Mouse (Mus musculus) heart, embryonic 12.5 days (tissue): Measurements from ENCODE around the gene Spata3. TPM values are rescaled to one million over a fixed set of nuclear protein-coding genes. Genes with fewer than 3 reads are reported as not detected.

Source experiments
- ATAC-seq: fragments of 200-750 bp; cut with Nextera tagmentation; 2 replicates; pipeline ENCODE4 v1.8.0; 2017; ENCODE audit warnings: moderate TSS enrichment, moderate library complexity; ENCODE audit not compliant: insufficient number of reproducible peaks, low FRiP score
- H3K27ac ChIP-seq: fragments of 300-500 bp; sonication (generic); 2 replicates; pipeline ENCODE4 v1.5.1; 2016; ENCODE audit warnings: mild to moderate bottlenecking, moderate library complexity; ENCODE audit not compliant: poor library complexity, severe bottlenecking
- H3K27me3 ChIP-seq: fragments of 300-500 bp; sonication (generic); replicated peaks from 2 replicates; pipeline ENCODE4 v1.6.1; 2016; ENCODE audit warnings: mild to moderate bottlenecking, moderate library complexity
- H3K36me3 ChIP-seq: fragments of 300-500 bp; sonication (generic); 2 replicates; pipeline ENCODE4 v1.6.1; 2016; ENCODE audit warnings: mild to moderate bottlenecking, moderate library complexity
- H3K4me1 ChIP-seq: fragments of 300-500 bp; sonication (generic); replicated peaks from 2 replicates; pipeline ENCODE4 v1.6.1; 2016; ENCODE audit warnings: mild to moderate bottlenecking
- H3K4me2 ChIP-seq: fragments of 300-500 bp; sonication (generic); 2 replicates; pipeline ENCODE4 v1.6.1; 2016; ENCODE audit warnings: mild to moderate bottlenecking, moderate library complexity
- H3K4me3 ChIP-seq: fragments of 300-500 bp; sonication (generic); 2 replicates; pipeline ENCODE4 v1.5.1; 2016; ENCODE audit warnings: mild to moderate bottlenecking
- H3K9ac ChIP-seq: fragments of 300-500 bp; sonication (generic); 2 replicates; pipeline ENCODE4 v1.6.1; 2016; ENCODE audit warnings: mild to moderate bottlenecking, moderate library complexity
- H3K9me3 ChIP-seq: fragments of 300-500 bp; sonication (generic); replicated peaks from 2 replicates; pipeline ENCODE4 v1.6.1; 2016; ENCODE audit warnings: mild to moderate bottlenecking, moderate library complexity
- WGBS: fragments of 180-500 bp; shearing (Covaris S2); methylation state at CpG from one replicate; pipeline ENCODE4 v1.1.7; 2016; 5-methylcytosine and 5-hydroxymethylcytosine counted together
- polyA plus RNA-seq: library from polyadenylated mRNA; unstranded; fragments of >200 nt; fragmentation: Nextera tagmentation; extraction: Ambion mirVana; gene quantifications from 2 replicates; pipeline ENCODE4 v1.2.1, GENCODE M21; 2016

The Spata3 gene
- polyA plus RNA-seq, 1 experiment from 2014 or later: not detected

DNA sequence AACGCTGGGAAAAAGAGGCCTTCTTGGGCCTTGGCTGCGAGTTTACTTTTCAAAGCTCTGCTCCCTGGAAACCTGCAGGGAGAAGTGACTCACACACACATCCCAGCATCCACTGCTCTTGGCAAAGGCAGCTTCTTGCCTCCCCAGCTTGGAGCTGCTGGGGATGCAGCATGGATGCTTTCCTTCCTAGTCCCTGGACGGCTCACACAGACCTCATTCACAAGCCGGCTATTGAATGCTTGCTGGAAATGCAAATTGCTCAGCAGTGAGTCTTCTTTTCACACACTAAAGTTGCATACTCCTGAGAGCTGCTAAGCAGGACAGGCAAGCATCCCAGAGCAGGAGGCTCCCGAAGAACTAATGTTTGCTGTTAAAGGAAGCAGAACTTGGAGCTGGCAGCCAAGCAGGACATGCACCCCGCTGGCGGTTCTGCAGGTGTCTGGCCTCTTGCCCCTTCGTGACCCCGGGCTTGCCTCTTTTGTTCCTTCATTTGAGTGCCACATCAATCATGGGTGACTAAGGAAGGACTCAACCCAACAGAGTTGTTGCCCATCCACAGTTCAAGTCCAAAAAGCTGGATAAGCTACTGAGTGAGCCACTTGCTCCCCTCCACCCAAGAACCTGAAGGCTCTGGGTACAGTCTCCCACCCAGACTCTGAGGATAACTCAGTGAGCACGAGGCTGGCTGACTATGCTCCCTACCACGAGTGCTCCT, 15.8 kb downstream of the Spata3 start:
- WGBS: 27% methylated on average over 11 of the region's 11 CpGs
- no peaks in the 10 kb centered on the region for H3K9me3 ChIP-seq
- no peak for ATAC-seq

DNA sequence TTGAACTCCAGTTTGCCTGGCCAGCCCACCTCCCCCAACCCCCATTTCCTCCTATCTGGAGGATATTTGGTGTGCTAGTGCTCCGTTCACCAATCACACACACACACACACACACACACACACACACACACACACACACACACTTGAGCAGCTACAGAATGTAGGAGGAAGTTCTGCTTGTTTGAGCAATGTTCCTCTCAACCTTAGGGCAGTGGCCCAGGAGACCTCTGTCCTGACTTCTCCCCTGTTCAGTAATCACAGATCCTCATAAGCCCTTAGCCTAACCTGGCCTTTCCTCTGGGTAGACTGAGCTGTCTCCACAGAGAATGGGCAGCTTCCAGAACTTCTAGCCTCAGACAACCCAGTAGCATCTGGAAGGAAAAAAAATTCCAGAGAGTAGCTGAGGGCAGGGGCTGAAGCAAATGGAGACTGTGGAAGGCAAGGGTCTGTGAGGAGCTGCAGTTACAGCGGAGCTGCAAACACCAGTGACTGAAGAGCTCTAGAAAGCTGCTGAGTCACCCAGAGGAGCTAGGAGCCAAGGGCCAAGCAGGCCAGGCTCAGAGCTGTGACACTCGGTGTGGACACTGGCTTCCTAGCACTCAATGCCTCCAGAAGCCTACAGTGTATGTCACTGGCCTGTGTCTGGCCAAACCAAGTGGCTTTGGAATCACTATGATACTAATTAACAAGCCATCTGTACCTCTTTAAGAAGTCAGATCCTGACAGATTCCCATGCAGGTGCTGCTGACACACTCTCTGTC, 21.8 kb downstream of the Spata3 start:
- Histone ChIP-seq H3K9me3 (peaks cover 7% of the 10 kb centered on the region), H3K4me3 (no peak overlapping the region), H3K36me3 (no peaks in the 10 kb centered on the region), H3K4me2 (no peak overlapping the region), H3K9ac (no peak overlapping the region), H3K27me3 (peaks cover 10% of the 10 kb centered on the region), H3K27ac (no peak overlapping the region), H3K4me1 (0 out of 2 replicates have a peak, but pooled peaks cover 7% of the 10 kb centered on the region)
- WGBS: 28% methylated on average over 3 of the region's 3 CpGs
- peak; percentile 45; the same call in 1 of the 2 replicates for ATAC-seq

More for the DNA sequence above, 15.8 kb downstream of the Spata3 start:
- Histone ChIP-seq H3K27me3 (peaks cover 20% of the 10 kb centered on the region; the same call in 1 of the 2 replicates), H3K4me1 (no peaks in the 10 kb centered on the region), H3K9ac (no peak overlapping the region), H3K36me3 (no peaks in the 10 kb centered on the region), H3K4me3 (no peak overlapping the region), H3K27ac (no peak overlapping the region), H3K4me2 (no peak overlapping the region)

DNA sequence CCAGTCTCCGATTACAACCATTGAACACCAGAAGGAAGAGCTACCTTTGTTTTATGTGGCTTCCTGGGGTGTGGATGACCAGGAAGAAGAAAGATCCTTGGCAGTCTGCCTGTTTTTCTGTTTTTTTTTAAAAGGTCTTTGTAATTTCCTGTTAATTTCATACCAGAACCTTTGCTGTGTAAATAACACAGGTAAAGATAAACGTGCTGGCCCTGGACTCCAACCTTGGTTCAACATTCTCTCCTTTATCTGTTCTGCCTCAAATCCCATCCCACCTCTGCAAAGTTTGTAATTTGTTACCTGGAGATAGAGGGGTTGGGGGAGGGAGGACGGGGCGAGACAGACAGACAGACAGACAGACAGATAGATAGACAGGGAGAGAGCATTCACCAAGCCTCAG, 23.5 kb downstream of the Spata3 start:
- peaks cover 7% of the 10 kb centered on the region for H3K9me3 ChIP-seq
- 0 out of 2 replicates have a peak, but pooled peaks cover 7% of the 10 kb centered on the region for H3K4me1 ChIP-seq
- H3K4me2 ChIP-seq: no peak overlapping the region
- H3K27me3 ChIP-seq: peaks cover 28% of the 10 kb centered on the region
- H3K9ac ChIP-seq: no peak overlapping the region
- no peak overlapping the region for H3K4me3 ChIP-seq
- H3K27ac ChIP-seq: no peak overlapping the region
- H3K36me3 ChIP-seq: no peaks in the 10 kb centered on the region
- 65% methylated on average over 4 of the region's 4 CpGs for WGBS
- no peak for ATAC-seq

DNA sequence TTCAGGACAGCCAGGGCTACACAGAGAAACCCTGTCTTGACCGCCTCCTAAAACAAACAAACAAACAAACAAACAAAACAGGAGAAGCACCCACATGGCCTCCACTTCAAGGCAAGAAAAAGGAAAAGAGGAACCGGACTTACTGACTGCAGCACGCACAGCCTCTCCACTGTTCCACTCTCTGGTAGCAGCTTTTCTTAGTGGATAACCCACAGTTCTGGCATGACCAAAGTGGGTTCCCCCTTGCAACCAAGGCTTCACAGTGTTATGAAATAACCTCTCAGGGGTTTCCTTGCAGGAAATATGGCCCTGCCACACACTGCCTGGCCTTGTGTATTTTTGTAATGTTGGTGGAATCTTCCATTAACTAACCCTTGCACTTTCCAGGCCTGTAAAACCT, 24.2 kb downstream of the Spata3 start:
- peaks cover 7% of the 10 kb centered on the region for H3K9me3 ChIP-seq
- no peak overlapping the region for H3K9ac ChIP-seq
- no peak for ATAC-seq
- H3K4me1 ChIP-seq: 0 out of 2 replicates have a peak, but pooled peaks cover 7% of the 10 kb centered on the region
- WGBS: 82% methylated on average over 3 of the region's 3 CpGs
- no peak overlapping the region for H3K4me3 ChIP-seq
- H3K36me3 ChIP-seq: no peaks in the 10 kb centered on the region
- H3K4me2 ChIP-seq: no peak overlapping the region
- no peak overlapping the region for H3K27ac ChIP-seq
- H3K27me3 ChIP-seq: peaks cover 30% of the 10 kb centered on the region

DNA sequence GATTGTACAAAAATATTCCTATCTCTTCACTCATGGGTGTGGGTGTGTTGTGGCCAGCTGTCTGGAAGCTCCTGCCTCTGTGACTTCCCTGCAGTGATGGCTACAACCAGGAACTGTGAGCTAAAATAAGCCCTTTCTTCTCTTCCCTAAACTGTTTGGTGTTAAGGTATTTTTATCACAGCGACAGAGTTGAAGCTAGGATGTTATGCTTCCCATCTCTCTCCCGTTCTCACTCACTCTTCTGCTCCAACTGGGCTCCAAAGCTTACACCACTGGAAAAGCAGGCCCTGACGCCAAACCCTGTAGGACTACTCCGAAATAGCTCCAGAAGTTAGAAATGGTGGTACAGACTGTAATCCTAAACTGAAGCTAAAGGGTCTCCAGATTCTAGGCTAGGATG, 28.4 kb downstream of the Spata3 start:
- H3K4me1 ChIP-seq: peaks cover 15% of the 10 kb centered on the region
- 52% methylated on average over 4 of the region's 4 CpGs for WGBS
- H3K9me3 ChIP-seq: peaks cover 7% of the 10 kb centered on the region
- H3K9ac ChIP-seq: no peak overlapping the region
- ATAC-seq: no peak
- no peak overlapping the region for H3K27ac ChIP-seq
- H3K4me2 ChIP-seq: no peak overlapping the region
- no peak overlapping the region for H3K4me3 ChIP-seq
- H3K27me3 ChIP-seq: peaks cover 56% of the 10 kb centered on the region
- H3K36me3 ChIP-seq: no peaks in the 10 kb centered on the region

DNA sequence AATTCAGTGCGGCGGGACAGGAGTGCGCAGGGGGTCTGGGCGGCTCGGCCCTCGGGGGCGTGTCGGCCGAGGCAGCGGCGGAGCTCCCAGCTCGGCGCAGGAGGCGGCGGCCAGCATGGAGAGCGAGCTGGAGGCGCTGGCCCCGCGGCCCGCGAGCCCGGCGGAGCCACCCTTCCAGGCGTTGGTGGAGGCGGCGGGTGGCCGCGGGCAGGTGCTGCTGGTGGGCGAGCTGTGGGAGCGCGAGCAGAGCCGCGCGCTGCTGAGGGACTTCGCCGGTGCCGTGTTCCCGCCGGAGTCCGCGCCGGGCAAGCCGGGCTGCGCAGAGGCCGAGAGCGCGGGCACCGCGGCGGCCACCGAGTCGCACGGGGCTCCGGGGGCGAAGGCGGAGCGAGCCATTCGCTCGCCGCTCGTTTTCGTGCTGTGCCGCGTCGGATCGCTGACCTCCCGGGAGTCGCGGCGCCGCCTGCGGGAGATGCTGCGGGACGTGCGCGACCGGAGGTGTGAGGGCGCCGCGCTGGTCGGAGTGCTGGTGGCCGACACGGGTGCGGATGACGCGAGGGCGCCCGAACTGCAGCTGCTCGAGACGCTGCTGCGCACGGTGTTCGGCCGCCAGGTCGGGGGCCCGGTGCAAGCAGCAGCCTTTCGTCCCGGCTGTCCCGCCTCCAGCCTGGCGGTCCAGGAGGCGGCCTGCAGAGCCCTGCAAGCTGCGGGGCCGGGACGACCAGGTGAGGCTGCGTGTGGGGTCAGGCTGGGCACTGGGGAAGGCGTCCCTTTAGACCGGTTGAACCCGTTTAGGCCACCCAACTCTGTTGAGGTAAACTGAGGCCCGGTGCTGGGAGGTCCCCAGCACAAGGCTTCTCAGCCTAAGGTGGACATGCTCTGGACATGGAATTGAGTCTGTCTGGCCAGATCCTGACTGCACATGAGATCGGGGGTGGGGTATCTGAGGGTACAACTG, 29.5 kb downstream of the Spata3 start, which contains the start of gene 2810459M11Rik:
2810459M11Rik (plus strand) TSS at position 16 of the 958 bp plus-strand sequence.
- Histone ChIP-seq H3K36me3 (no peaks in the 10 kb centered on the region), H3K4me1 (peaks cover 15% of the 10 kb centered on the region), H3K4me3 (peak within 1 kb of the TSS; percentile 57), H3K4me2 (peak within 1 kb of the TSS; percentile 89), H3K9ac (peak within 1 kb of the TSS; percentile 69), H3K27ac (no peak within 1 kb of the TSS), H3K27me3 (peaks cover 56% of the 10 kb centered on the region), H3K9me3 (peaks cover 7% of the 10 kb centered on the region)
- WGBS: under 1% methylated on average over 109 of the region's 110 CpGs
- peak; percentile 65; the same call in 1 of the 2 replicates for ATAC-seq

DNA sequence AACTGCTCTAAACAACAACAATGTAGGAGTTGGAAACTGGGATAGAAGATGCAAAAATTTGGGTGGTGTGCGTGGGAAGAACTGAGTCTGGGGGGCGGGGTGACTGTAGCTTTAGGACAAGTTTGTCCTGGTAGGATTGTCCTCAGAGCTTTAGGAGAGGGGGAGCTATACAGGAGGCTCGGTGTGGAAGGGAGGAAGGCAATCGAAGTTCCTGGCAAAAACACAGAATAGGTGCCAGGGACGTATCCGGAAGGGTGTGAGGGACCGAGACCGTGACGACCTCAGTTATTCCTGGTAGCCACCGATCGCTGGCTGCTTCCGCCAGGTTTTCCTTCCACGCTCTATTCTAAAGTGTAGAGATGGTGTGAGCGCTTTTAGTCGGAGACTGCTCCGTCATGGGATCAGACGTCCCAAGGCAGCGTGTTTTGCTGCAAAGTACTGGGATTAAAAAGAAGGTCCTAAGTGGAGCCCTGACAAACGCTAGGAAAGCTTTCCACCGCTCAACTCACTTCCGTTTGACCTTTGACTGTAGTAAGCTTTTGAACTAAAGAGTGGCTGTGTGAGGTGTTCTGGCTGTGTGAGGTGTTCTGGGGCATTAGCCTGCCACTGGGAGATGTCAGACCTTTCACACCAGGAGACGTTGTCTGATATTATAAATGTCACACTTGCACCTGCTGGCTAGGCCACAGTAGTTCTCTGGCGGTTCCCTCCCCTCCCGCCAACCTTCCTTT, 30.4 kb downstream of the Spata3 start:
- no peak overlapping the region for H3K27ac ChIP-seq
- peaks cover 56% of the 10 kb centered on the region for H3K27me3 ChIP-seq
- H3K4me3 ChIP-seq: peak overlapping the region; percentile 57
- H3K9me3 ChIP-seq: peaks cover 4% of the 10 kb centered on the region; the same call in 1 of the 2 replicates
- no peaks in the 10 kb centered on the region for H3K36me3 ChIP-seq
- no peak overlapping the region for H3K9ac ChIP-seq
- peaks cover 15% of the 10 kb centered on the region for H3K4me1 ChIP-seq
- no peak for ATAC-seq
- WGBS: 15% methylated on average over 24 of the region's 24 CpGs
- H3K4me2 ChIP-seq: peak overlapping the region; percentile 89

DNA sequence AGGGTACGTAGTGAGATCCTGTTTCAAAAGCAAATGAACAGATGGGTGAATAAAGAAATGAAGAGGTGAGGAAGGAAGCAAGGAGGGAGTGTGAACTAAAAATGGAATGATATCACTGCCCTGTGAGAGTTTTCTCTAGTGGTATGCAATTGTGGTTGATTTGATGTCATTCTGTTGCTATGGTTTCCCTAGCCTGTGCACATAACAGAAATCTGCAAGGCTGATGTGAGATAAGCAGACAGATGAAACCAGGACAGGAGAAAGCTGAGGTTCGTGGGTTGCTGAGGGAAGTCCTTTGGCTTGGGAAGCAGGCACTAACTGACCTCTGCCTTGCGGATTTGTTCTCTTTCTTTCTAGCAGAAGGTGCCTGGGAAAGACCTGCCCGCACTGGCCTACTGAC, 31.6 kb downstream of the Spata3 start:
- WGBS: 61% methylated on average over 4 of the region's 4 CpGs
- no peak overlapping the region for H3K9ac ChIP-seq
- no peaks in the 10 kb centered on the region for H3K36me3 ChIP-seq
- no peak for ATAC-seq
- H3K4me3 ChIP-seq: no peak overlapping the region
- H3K27ac ChIP-seq: no peak overlapping the region
- peaks cover 47% of the 10 kb centered on the region for H3K27me3 ChIP-seq
- peaks cover 15% of the 10 kb centered on the region for H3K4me1 ChIP-seq
- no peak overlapping the region for H3K4me2 ChIP-seq
- no peaks in the 10 kb centered on the region for H3K9me3 ChIP-seq

DNA sequence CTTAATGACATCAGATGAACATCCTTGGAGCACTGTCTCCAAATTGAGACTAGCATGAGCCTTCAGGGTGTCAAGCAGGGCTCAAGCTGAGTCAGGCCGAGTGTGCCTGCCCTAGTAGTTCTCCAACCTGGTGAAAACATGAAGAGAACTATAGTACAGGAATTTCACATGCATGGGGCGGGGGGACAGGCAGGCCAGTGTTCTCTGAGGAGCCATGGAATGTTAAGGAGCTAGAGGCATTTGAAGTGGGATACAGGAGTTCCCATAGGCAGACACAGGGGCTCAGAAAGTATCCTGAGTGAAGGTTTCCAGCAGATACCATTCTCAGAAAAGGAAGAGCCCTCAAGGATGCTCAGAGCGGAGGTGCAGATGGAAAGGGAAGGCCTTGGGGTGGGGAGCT, 32.1 kb downstream of the Spata3 start:
- Histone ChIP-seq H3K9ac (no peak overlapping the region), H3K4me2 (no peak overlapping the region), H3K9me3 (no peaks in the 10 kb centered on the region), H3K27ac (no peak overlapping the region), H3K4me1 (peaks cover 15% of the 10 kb centered on the region), H3K36me3 (no peaks in the 10 kb centered on the region), H3K4me3 (no peak overlapping the region), H3K27me3 (peaks cover 42% of the 10 kb centered on the region)
- ATAC-seq: no peak
- 63% methylated on average over 3 of the region's 3 CpGs for WGBS

DNA sequence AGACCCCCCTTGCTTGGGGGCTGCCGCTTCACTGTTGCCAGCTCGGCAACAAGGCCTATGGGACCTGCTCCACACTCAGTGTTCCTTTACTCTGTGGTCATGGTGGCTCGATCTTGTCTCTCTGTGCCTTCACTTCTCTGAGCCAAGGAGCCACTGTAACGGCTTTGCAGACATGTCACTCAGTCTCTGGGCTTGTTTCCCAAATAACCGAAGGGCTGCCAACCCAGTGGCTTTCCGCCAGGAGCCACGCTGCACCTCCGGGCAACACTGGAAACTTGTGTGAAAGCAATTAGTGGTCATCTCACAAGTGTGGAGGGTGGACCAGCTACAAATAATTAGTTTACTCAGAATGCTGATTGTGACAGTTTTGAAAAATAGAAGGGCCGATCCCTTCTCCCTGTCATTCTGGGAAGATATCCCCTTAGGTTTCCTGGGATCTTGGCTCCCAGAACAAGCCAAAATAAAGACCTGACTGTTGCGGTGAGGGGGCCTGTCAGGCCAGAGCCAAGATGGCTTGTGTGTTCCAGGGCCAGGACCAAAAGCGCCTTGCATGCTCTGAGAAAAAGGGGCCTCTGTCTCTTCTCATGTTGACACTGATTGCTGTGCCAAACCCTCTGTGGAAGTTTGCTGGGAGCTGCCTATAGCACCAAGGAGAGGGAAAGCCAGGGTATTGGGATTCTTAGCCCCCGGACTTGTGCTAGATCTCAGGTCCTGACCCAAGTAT, 36.7 kb downstream of the Spata3 start:
- H3K27me3 ChIP-seq: 0 out of 2 replicates have a peak, but pooled peaks cover 14% of the 10 kb centered on the region
- H3K9me3 ChIP-seq: no peaks in the 10 kb centered on the region
- peaks cover 4% of the 10 kb centered on the region; the same call in 1 of the 2 replicates for H3K4me1 ChIP-seq
- H3K36me3 ChIP-seq: no peaks in the 10 kb centered on the region
- no peak for ATAC-seq
- H3K9ac ChIP-seq: no peak overlapping the region
- H3K4me3 ChIP-seq: no peak overlapping the region
- WGBS: 70% methylated on average over 12 of the region's 12 CpGs
- no peak overlapping the region for H3K27ac ChIP-seq
- H3K4me2 ChIP-seq: no peak overlapping the region
